In genomic region chr9:118674277-118674676, GRCm38 (mm10) we compare ENCODE assay signal across 9 mouse cellular contexts.
DNase-seq lines count a peak whose midpoint lies in the region; ATAC-seq lines count a peak whose summit lies in the region.
"Had no signal": no experiment of that assay in that cellular context is flagged by ENCODE, and none has a peak within 500 bp of the region (broad histone marks: within the 10 kb centered on the region; RNA-seq: fewer than 3 reads in every experiment).

No protein-coding gene starts in this region.

- 0 out of 2 replicates have a peak, but pooled peaks have one; percentile 8 for ATAC-seq in megakaryocyte-erythroid progenitor cell, adult 5-6 weeks (replicated peaks; ENCODE audit: low FRiP score, low TSS enrichment, poor library complexity, severe bottlenecking)

- peak; percentile 31 to 62 for DNase-seq in adrenal gland, adult (ENCODE audit: inconsistent age in 2 of 2, low spot score in 1 of 2)
- DNase-seq in adrenal gland, postnatal 4 days (ENCODE audit: low spot score in 2 of 2), result no peak
- peak; percentile 44 to 59 for DNase-seq in right cerebral cortex, postnatal 10 days (ENCODE audit: low spot score in 2 of 2)
- no peak for DNase-seq in right cerebral cortex, postnatal 25 days
- peak; percentile 36 for DNase-seq in kidney, postnatal 10 days
- DNase-seq in thymus, postnatal 10 days (ENCODE audit: low spot score in 2 of 2), result no peak
- DNase-seq in natural killer cell, adult 2 months (ENCODE audit: low spot score in 2 of 2), result no peak
- DNase-seq: lung, postnatal 4 days had no signal

Comparison
In these comparisons a context has a peak if more than half of its experiments do, and no peak if none do; other contexts are left out.
1. DNase-seq: peak in adrenal gland, adult (2 of 2), right cerebral cortex, postnatal 10 days (2 of 2) and kidney, postnatal 10 days (single experiment); none in adrenal gland, postnatal 4 days (0 of 2), right cerebral cortex, postnatal 25 days (single experiment), thymus, postnatal 10 days (0 of 2) and natural killer cell, adult 2 months (0 of 2).